Mouse (Mus musculus) ES-Bruce4 (cell line): Measurements from ENCODE around the gene Slc7a11.

Source experiments
- CTCF ChIP-seq: IDR thresholded peaks from one replicate; pipeline ENCODE4 v1.8.1; 2011; ENCODE audit warnings: low read depth, low read length
- EP300 ChIP-seq: IDR thresholded peaks from 2 replicates; pipeline ENCODE4 v1.6.1; 2011; ENCODE audit warnings: low read depth, low read length; ENCODE audit not compliant: insufficient read depth
- POLR2A ChIP-seq: IDR thresholded peaks from one replicate; pipeline ENCODE4 v1.8.1; 2011; ENCODE audit warnings: low read length; ENCODE audit not compliant: insufficient read depth

GRCm38 (mm10) chr3:50262547-50263087, 180.8 kb downstream of the Slc7a11 start:
- no peak for TF ChIP-seq POLR2A
- TF ChIP-seq CTCF: no peak
- TF ChIP-seq EP300: no peak
